Mouse (Mus musculus) CD4-positive, CD25-positive, alpha-beta regulatory T cell, adult 4 months (primary cell): ENCODE data around the gene Col23a1. TPM values are rescaled to one million over a fixed set of nuclear protein-coding genes. Genes with fewer than 3 reads are reported as not detected.
"Not testable (repeated sequence)": the region's sequence is repeated elsewhere in the genome, so short reads cannot be mapped to it uniquely, and the experiment has no call there.

Source experiments
- ATAC-seq: one replicate; pipeline ENCODE4 v1.8.0; 2017
- polyA plus RNA-seq, 2 experiments: library from polyadenylated mRNA; unstranded; fragments of 100-300 nt; shearing (Covaris generic); gene quantifications; one replicate each; pipeline ENCODE4 v1.2.1; 2017

Col23a1 gene
- polyA plus RNA-seq, 2 experiments from 2014 or later, result 1.5 to 2.8 TPM

DNA sequence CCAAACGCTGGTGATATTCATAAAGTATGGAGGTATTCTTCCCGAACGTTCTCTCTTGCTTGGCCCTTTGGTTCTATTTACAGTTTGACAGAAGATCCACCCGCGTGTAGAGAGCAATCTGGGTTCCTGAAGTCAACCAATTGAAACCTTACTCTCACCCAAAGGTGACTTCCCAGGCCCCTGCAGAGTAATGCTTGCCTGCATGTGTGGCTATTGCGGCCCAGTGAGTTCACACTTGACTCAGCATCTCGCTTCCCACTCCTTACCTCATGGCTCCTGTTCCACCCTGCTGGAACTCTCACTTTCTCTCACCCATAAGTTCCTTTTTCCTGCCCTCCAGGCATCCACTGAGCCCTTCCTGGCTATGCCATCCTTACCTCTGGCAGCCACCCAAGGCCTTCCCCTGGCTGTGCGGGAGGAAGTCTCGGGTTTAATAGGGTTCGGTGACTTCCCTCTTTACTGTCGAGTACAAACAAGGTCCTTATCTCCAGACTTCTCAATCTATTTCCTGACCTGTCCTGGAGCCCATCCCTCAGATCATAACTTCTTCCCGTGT lies 38.7 kb downstream of the Col23a1 start:
- ATAC-seq, result no peak

DNA sequence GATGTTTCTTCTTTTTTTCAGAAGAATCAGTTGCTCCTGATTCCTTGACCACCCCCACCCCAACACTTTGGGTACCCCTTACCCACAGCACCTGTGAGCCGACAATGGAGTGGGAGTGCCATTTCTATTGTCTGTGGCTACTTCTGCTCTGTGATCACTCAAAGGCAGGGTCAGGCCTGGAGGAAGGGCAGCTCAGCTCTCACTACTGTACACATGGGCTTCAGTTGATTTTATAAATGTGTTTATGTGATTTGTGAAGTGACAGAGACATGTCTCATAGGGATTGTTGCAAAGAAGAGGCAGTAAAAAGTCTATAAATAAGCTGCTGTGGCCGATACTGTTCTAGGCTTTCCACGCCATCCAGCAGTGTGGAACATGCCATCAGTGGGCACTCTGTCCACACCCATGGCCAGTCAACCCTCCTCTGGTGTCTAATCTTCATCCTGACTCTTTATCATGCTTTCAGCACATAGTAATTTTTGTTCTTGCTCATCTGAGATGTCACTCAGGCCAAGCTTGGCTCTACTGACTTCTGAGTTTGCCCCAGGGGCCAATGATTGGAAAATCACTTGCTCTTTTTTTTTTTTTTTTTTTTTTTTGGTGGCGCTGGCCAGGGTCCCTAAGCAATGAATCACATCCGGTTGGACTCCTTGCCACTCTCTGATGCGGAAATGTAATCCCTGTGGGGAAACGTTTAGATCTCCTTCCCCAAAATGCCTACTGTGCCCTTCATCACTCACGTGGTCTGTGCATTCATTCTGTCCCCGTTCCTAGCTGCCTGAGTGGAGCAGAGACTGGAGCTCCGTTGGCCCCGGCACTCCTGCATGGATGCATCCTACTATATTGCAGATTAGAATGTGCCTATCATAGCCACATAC lies 40.4 kb downstream of the Col23a1 start:
- no peak for ATAC-seq

DNA sequence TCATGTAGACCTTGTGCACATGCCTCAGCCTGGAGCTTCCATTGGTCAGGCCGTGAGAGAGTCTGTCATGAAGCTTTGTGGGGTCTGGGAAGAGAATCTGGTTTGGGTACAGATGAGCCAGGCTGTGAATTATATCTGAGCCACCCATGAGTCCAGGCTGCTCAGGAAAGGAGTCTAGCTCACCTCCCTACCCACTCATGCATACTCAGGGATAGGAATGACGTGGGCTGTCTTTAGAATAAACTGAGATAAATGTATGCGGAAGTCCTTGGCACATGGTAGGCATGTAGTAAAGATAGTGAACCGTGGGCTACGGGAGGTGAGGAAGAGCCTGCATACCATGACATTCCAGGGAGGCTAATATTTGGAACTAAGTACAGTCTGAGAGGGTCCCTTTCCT lies 44.3 kb downstream of the Col23a1 start:
- no peak for ATAC-seq

DNA sequence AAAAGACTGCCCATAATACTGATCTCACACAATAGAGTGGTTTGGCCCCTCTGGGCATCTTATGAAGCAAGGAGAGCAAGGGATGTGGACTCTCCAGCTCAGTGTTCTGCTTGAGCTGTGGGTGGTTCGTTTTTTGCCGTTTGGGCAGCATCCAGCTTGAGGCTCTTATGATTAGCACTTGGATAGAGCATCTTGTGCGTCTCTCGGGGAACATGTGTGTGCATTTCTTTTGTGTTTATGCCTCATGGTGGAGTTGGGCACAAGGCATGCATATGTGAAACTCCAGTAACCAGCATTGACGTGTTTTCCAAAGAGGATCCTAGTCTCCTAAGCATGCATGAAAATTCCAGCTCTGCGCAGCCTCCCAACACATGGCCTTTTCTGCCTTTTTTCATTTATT lies 47.9 kb downstream of the Col23a1 start:
- no peak for ATAC-seq

DNA sequence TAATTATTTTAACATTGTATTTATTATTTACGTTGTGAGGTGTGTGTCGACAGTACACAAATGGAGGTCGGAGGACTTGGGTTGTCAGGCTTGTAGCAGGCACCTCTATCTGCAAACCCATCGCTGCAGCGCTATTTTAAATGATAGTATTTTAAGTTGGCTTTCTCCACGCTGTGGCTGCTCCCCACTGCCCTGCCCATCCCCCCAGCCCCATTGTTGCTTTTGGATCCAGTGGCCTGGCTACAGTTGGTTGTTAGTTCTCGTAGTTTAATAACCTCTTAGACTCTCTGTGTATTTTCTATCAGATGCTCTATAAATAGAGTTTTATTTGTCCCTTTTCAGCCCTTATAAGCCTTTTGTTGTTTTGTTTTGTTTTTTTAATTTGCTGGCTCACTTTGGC lies 48.7 kb downstream of the Col23a1 start:
- no peak for ATAC-seq

DNA sequence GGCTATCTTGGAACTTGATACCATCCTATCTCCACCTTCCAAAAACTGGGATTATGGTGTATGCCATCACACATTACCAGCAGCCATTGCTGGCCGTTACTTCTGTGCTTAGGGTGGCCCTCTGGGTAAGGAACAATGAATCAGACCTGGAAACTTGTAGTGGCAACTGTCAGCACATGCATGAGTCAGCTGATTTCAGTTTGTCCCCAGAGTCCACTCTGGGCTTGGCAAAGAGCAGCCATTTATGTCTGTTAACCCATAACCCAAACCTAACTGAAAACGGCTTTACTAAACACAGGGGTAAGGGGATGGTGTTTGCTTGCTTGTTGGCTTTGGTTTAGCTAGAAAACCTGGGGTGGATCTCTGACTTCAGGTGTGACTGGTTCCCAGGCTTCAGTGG lies 51.4 kb downstream of the Col23a1 start:
- no peak for ATAC-seq

DNA sequence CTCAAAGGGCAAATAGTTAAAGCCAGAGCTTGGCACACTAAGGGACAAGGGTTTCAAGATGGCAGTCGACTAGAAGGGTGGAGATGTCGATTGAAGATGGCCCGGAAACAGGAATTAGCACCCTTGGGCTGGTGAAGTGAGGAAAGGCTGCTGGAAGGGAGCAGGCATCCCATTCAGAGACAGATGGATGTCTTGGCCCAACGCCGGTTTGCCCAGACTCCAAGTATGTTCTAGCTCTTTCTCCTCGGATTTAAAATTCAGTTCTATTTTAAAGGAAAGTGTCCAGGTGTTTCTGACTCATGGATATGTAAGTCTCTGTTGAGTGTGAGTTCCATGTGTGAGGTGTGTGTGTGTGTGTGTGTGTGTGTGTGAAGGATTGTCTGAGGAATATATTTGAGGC lies 53.1 kb downstream of the Col23a1 start:
- ATAC-seq, result no peak

DNA sequence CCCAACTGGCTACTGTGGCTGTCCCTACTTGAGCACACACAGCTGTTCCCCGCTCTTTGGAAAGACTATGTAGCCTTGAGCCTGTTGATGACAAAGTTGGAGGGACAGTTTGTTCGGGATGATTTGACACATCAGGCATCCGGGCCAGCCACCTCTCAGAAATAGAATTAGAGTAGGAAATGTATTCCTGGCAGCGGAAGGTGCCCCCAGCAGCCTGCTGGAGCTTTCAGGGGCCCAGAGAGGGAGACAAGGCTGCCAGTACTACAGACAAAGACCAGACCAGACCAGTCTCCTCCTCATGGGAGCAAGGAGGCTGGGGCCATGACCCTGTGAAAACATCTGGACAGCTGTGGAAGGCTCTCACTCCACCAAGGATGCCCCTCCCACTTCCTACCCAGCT lies 53.6 kb downstream of the Col23a1 start:
- ATAC-seq, result no peak

DNA sequence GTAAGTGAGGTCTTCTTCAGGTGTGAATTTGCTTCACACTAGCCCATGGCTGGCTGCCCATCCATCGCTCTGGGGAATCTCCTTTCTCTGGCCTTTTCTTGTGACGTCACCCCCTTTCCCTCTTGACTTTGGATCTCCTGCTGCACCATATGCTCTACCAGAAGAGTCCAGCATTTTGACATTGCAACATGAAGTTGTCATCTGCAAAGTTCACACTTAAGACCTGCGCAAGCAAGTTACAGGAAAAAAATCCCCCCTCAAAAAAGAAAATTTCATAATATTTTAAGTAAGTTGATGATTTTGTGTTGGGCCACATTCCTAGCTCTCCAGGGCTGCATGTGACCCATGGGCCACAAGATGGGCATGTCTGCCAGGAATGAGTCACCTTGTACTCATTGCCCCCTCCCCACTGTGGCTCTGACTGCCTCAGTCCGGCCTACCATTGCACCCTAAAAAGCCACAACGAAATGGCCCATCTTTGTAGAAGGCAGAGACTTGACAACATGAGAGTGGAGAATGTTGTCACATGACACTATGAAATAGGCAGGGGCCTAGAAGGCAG lies 54.1 kb downstream of the Col23a1 start:
- no peak for ATAC-seq

DNA sequence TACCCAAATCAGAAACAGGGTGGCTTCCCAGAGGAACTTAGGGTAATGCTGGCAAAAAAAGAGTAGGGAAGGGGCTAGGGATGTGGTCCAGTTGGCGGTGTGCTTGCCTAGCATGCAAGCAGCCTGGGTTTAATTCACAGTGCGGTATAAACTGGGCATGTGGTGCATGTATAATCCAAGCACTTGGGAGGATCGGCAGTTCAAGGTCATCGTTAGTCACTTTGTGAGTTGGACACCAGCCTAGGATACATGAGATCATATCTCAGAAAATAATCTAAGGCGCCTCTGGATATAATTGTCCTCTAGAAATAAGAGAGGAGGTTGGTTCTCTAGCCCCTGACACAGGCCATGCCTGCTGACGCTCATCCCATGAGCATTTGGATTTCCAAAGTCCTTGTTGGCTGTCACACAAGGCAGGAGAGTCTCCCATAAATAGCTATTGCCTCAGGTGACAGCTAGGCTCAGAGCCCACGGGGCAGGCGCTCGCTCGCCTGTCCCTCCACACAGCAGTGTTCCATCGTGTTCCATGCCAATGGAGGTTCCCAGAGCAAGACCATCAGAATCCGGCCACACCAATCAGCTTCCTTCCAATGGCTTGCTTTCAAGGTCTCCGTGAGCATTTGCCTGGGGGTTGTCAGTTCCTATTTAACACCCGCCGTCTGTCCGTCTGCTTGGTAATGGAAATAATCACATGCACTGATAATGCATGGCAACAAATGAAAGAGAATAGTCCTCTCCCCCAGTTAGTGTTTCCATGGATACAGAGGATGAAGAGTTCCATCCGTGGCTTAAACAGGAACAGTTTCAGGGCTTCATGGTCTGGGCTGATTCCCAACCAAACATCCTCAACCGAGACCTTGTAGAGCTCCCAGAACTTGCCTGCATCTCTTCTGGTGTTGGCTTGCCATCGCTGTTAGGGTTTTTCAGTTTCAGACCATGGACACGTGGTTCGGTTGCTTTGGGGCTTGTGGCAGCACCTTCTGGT lies 56.1 kb downstream of the Col23a1 start:
- no peak for ATAC-seq

DNA sequence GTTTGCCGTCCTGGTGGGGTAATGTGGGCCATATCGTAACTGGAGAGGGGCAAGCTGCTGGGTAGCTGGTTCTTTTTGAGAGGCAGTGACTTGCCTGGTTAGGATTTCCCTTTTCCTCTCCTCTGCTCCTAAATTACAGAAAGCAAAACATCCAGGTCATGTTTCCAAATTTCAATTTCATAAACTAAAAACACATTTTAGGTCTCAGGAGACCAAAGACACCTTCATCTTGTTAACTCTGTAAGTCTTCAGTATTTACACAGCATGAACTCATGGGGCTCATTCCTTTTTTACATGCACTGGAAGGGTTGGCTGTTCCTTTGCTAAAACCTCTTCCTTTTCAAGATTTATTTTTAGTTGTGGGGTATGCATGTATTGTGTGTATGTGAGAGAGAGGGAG lies 58.0 kb downstream of the Col23a1 start:
- no peak for ATAC-seq

DNA sequence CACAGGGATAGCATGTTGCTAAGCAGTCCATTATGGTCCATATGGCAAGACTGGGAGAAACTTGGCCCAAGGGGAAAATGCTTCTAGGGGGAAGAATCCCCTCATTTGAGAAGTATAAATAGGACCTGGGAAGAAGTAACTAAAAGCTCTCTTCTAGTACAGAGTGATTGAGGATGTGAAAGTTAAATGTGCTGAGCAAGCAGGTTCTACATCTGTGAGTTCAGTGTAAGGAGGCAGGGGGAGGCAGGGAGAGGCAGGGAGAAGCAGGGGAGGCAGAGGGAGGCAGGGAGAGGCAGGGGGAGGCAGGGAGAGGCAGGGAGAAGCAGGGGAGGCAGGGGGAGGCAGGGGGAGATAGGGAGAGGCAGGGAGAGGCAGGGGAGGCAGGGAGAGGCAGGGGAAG lies 59.9 kb downstream of the Col23a1 start:
- ATAC-seq, result no peak

DNA sequence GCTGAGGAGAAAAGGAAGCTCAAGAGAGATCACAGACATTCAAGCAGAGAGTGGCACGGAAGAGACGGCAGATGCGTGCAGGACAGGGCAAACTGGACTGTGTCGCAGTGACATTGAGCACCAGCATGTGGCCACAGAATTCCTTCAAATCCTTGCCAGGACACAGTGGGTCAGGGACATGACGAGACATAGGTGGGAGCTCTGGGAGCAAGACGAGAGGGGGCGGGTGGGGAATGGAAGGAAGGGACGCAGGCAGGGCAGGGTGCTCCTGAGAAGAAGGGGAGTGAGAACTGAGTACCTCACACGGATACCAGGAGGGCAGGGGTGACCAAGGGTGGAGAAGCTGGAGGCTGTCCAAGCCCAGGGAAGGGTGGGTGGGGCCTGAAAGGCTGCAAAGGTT lies 61.4 kb downstream of the Col23a1 start:
- no peak for ATAC-seq

DNA sequence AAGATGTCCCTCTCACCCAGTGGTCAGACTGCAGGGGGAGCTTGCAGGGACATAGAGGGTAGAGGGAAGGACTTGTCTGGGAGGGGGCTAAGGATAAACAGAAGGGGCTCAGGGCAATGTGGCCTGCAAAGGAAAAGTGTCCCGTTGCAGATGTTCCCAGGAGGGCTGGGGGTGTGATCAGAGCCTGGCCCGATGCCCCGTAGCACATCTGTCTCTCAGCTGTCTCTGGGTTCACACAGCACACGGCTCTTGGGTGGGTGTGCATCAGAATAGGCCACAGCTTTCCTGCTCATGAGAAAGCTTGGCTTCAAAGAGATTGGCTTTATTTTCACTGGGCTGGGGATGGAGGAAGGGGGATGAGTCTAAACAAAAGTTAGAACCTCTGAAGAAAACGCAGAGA lies 62.1 kb downstream of the Col23a1 start:
- no peak for ATAC-seq

DNA sequence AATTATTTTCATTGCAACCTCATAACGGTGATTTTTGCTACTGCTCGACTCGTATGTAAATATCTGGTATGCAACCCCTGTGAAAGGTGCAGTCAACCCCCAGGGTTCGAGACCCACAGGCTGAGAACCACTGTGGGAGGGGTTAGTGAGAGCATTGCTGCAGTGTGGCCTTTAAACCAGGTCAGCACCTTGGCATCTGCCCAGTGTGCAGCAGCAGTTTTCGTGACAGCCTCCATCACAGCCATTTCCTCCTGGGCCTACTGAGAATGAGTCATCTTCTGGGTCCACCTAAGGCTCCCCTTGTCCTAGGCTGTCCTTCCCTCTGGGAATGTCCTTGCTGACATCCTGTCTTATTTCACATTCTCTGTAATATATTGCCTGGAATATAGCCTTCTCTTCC lies 64.0 kb downstream of the Col23a1 start:
- no peak for ATAC-seq

DNA sequence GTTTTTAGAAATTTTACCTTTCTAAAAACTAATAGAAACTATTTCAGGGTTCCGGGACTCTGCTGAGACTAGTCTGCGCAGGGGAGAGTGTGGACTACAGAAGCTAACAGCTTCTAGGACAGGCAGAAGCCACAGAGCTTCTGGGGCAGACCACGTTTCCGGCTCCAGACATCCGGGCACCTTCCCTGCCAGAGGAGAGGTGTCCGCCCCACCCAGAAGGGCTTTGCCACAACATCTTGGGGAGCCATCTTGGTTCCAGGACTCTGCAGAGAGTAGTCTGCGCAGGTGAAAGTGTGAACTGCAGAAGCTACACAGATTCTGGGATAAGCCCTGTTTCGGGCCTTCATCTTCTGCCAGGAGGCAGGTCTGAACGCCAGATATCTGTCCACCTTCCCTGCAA lies 69.3 kb downstream of the Col23a1 start:
- ATAC-seq, result not testable (repeated sequence)

DNA sequence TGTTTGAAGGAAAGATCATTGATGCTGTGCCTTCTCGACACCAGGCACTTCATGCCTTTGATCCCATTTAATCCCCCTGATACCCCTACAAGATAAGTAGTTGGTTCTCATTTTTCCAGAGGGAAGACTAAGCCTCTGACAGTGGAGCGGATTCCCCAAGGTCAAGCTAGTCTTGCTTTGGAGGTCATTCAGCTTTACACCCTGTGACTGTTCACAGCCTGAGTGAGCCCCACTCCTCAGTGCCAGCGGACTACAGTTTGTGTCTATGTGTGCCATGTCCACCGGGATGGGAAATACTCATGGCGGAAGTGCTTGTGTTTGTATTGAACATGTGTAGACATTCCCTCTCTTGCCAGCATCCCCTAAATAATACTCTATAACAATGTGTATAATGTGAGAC lies 74.6 kb downstream of the Col23a1 start:
- no peak for ATAC-seq

DNA sequence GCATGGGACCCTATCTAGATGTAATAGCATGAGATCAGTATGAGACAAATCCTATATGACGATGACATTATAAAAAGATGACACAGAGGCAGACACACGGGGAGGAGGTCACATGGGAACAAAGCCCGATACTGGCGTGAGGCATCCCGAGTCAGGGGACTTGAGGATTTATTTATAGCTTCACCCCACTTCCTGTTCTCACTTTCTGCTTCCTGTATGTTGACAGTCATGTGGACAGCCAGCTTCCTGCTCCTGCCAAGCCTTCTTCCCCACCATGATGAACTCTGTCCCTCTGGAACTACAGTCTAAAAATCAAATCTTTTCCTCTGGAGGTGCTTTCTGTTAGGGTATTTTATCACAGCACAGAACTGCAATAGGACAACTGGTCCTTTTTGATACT lies 77.6 kb downstream of the Col23a1 start:
- no peak for ATAC-seq

DNA sequence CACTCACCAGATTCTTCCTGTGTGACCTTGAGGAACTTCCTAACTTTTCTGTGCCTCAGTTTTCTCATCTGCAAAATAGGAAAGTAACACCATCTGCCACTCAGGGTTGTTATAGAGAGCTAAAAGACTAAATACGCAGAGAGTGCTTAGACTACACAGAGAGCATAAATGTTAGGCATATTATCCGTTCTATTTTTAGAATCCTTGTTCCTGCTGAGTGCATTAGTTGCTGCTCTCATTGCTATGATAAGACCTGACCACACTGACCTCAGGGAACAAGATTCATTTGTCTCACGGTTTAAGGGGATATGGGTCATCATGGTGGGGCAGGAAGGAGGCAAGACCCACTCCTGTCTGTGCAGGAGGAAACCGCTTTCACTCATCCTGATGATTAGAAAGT lies 80.6 kb downstream of the Col23a1 start:
- no peak for ATAC-seq

DNA sequence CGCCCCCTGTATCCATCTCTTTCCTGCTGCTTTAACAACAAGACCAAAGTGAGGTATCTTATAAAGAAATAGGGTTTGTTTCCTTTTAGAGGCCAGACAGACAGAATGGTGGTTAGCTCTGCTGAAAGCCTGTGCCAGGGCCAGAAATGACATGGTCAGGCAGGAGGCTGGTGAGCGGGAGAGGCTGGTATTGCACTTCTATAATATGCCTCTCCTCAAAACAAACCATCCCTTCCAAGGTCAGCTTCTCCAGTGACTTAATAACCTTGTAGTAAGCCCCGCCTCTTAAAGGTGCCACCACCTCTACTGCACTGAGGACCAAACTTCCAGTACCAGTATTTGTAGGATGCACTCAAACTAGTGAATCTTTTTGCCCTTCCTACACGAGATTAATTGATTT lies 81.6 kb downstream of the Col23a1 start:
- ATAC-seq, result no peak

DNA sequence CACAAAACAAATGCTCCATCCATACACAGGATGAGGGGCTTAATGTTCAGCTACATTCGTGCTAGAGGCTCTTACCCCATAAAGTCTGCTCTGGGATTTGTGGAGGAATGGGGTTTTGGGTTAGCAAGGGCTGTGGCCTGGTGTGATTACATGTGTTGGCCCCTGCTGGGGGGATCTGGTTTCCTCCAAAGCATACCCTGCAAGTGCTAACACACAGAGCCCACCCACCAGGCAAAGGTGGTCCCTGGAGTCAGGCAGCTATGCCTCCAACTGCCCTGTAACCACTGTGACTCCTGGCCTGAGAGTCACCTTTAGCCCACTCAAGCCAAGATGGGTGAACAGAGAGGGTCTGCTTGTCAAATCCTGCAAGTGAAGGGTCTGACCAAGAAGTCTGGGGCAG lies 82.2 kb downstream of the Col23a1 start:
- ATAC-seq, result no peak

DNA sequence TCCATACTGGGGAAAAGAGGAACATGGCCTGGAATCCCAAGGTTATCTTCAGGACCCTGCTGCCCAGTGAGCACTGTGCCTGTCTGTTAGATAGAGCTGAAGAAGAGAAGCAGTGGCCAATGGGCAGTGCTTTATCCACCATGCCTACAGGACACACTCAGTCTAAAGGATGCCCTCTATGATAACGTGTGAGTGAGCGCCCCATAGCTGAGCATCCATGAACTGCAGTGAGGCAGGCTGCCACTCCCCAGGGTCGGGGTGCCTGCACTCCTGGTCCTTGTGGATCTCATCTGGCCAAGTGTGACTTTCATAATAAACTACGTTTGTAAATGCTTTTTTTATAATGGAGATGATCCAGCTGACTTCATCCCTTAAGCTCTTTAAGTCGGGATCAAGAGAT lies 87.5 kb downstream of the Col23a1 start:
- ATAC-seq, result no peak

DNA sequence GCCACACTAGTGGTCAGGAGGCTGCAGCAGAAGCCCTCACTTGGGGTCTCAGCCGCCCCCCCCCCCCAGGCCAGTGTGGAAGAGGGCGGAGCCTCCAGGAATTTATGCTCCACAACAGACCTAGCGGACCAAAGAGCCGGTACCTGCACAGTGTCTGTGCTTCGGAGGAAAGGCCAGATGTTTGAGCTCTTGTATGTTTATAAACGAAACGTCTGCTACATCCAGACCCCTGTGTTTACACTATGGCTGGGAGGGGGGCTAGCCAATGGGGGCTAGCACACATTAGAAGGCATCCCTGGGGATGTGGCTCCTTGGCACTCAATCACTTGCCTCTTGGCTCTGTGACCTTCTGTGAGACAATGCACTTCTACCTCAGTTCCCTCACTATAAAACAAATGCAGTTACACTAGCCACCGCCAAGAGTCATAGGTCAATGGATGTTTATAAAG lies 99.2 kb downstream of the Col23a1 start:
- no peak for ATAC-seq
